Mouse (Mus musculus) adrenal gland, adult 8-10 months (tissue): ENCODE data around the gene Tspan14. TPM values are rescaled to one million over a fixed set of nuclear protein-coding genes. Genes with fewer than 3 reads are reported as not detected.

Experiments used
- DNase-seq: peaks from one replicate; pipeline ENCODE4 v3.0.0; 2022
- total RNA-seq, 4 experiments: library from RNA; stranded (reverse); gene quantifications; 2 replicates each; pipeline ENCODE4 v1.2.4; 2022

Gene Tspan14
- total RNA-seq, 4 experiments from 2014 or later = 31.2 to 34.6 (median 33.0) TPM

- peak; percentile 47 for DNase-seq
These were observed 8.6 kb upstream of the Tspan14 start for GRCm38 (mm10) chr14:40975127-40975721.

GRCm38 (mm10) chr14:40968051-40968450 is 1.4 kb upstream of the Tspan14 start:
- no peak for DNase-seq

GRCm38 (mm10) chr14:40967598-40967900 is 942 bp upstream of the Tspan14 start:
- DNase-seq = no peak

- peak; percentile 98 for DNase-seq
These were observed 423 bp upstream of the Tspan14 start for GRCm38 (mm10) chr14:40966862-40967597.

- peak; percentile 36 for DNase-seq
These were observed 875 bp downstream of the Tspan14 start for GRCm38 (mm10) chr14:40965507-40966356.

- no peak for DNase-seq
These were observed 1.7 kb downstream of the Tspan14 start for GRCm38 (mm10) chr14:40964881-40965280.

- DNase-seq = no peak
These were observed 2.4 kb downstream of the Tspan14 start for GRCm38 (mm10) chr14:40964214-40964610.

GRCm38 (mm10) chr14:40963501-40964213 is 3.0 kb downstream of the Tspan14 start:
- no peak for DNase-seq

- no peak for DNase-seq
These were observed 4.0 kb downstream of the Tspan14 start for GRCm38 (mm10) chr14:40962365-40963290.

GRCm38 (mm10) chr14:40960237-40960636 is 6.4 kb downstream of the Tspan14 start:
- DNase-seq = no peak

- no peak for DNase-seq
These were observed 7.0 kb downstream of the Tspan14 start for GRCm38 (mm10) chr14:40959586-40959985.

GRCm38 (mm10) chr14:40958986-40959381 is 7.6 kb downstream of the Tspan14 start:
- DNase-seq = peak; percentile 25

GRCm38 (mm10) chr14:40958083-40958985 is 8.3 kb downstream of the Tspan14 start:
- DNase-seq = no peak

GRCm38 (mm10) chr14:40957607-40958006 is 9.0 kb downstream of the Tspan14 start:
- DNase-seq = no peak

GRCm38 (mm10) chr14:40956252-40957146 is 10.1 kb downstream of the Tspan14 start:
- no peak for DNase-seq

- no peak for DNase-seq
These were observed 10.9 kb downstream of the Tspan14 start for GRCm38 (mm10) chr14:40955596-40956251.

GRCm38 (mm10) chr14:40955146-40955545 is 11.5 kb downstream of the Tspan14 start:
- DNase-seq = no peak

GRCm38 (mm10) chr14:40953381-40953780 is 13.2 kb downstream of the Tspan14 start:
- no peak for DNase-seq

GRCm38 (mm10) chr14:40952715-40953114 is 13.9 kb downstream of the Tspan14 start:
- no peak for DNase-seq
